ENCODE assay signal across 9 mouse cellular contexts in the genomic region with DNA sequence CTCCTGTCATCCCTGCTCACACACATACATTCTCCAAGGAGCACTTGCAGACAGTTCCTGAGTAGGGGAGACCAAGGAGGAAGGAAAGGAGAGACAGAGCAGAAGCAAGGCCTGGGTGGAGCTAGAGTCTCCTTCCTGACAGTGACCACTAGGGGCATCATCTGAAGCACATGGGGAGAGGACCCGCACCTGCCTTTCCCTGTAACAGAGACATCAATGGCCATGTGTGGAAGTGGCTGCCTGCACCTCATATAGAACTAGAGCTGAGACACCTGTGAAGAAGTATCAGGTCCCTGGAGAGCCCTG.
DNase-seq lines count a peak whose midpoint lies in the region; ATAC-seq lines count a peak whose summit lies in the region.
"Had no signal": no experiment of that assay in that cellular context is flagged by ENCODE, and none has a peak within 500 bp of the region (broad histone marks: within the 10 kb centered on the region; RNA-seq: fewer than 3 reads in every experiment).

No protein-coding gene starts in this region.

- ATAC-seq in CD4-positive, CD25-positive, alpha-beta regulatory T cell, adult 4 months = no peak
- peak; percentile 63 for ATAC-seq in liver, embryonic 12.5 days

- peak; percentile 30 for DNase-seq in CD4-positive, CD25-positive, alpha-beta regulatory T cell, adult 2 months (ENCODE audit: low read depth, low spot score)
- DNase-seq in spleen, adult 12 weeks (ENCODE audit: low spot score) = peak; percentile 65
- no peak for DNase-seq in spleen, postnatal 14 days (ENCODE audit: low spot score in 2 of 2)
- DNase-seq in thymus, postnatal 4 days = peak; percentile 36
- DNase-seq in cerebellum, postnatal 25 days = no peak
- no peak for DNase-seq in heart, adult 11 months

- H3K27ac ChIP-seq in liver, embryonic 12.5 days = peak overlapping the region; percentile 89
- H3K27ac ChIP-seq: embryonic facial prominence, embryonic 12.5 days had no signal

- no peaks in the 10 kb centered on the region; the same call in 1 of the 2 replicates for H3K36me3 ChIP-seq in liver, embryonic 12.5 days
- H3K36me3 ChIP-seq: embryonic facial prominence, embryonic 12.5 days had no signal

- H3K4me2 ChIP-seq in liver, embryonic 12.5 days = peak overlapping the region; percentile 34
- H3K4me2 ChIP-seq: embryonic facial prominence, embryonic 12.5 days had no signal

- WGBS in liver, embryonic 12.5 days (ENCODE audit: insufficient replicate concordance) = 48% methylated on average over 1 of the region's 1 CpGs

- H3K4me1 ChIP-seq in liver, embryonic 12.5 days = peaks cover 46% of the 10 kb centered on the region
- H3K4me1 ChIP-seq: embryonic facial prominence, embryonic 12.5 days had no signal

- no peaks in the 10 kb centered on the region for H3K27me3 ChIP-seq in liver, embryonic 12.5 days (replicated peaks)
- H3K27me3 ChIP-seq: embryonic facial prominence, embryonic 12.5 days had no signal

- H3K9ac ChIP-seq in liver, embryonic 12.5 days = peak overlapping the region; percentile 37
- H3K9ac ChIP-seq: embryonic facial prominence, embryonic 12.5 days had no signal

- H3K9me3 ChIP-seq in liver, embryonic 12.5 days (replicated peaks) = no peaks in the 10 kb centered on the region
- H3K9me3 ChIP-seq: embryonic facial prominence, embryonic 12.5 days had no signal

- H3K4me3 ChIP-seq in liver, embryonic 12.5 days = no peak overlapping the region
- H3K4me3 ChIP-seq: embryonic facial prominence, embryonic 12.5 days had no signal

Comparison
In these comparisons a context has a peak if more than half of its experiments do, and no peak if none do; other contexts are left out.
1. DNase-seq: peak in CD4-positive, CD25-positive, alpha-beta regulatory T cell, adult 2 months (single experiment), spleen, adult 12 weeks (single experiment) and thymus, postnatal 4 days (single experiment); none in spleen, postnatal 14 days (0 of 2), cerebellum, postnatal 25 days (0 of 2) and heart, adult 11 months (single experiment).